ENCODE assay signal across 8 mouse cellular contexts in the genomic region with DNA sequence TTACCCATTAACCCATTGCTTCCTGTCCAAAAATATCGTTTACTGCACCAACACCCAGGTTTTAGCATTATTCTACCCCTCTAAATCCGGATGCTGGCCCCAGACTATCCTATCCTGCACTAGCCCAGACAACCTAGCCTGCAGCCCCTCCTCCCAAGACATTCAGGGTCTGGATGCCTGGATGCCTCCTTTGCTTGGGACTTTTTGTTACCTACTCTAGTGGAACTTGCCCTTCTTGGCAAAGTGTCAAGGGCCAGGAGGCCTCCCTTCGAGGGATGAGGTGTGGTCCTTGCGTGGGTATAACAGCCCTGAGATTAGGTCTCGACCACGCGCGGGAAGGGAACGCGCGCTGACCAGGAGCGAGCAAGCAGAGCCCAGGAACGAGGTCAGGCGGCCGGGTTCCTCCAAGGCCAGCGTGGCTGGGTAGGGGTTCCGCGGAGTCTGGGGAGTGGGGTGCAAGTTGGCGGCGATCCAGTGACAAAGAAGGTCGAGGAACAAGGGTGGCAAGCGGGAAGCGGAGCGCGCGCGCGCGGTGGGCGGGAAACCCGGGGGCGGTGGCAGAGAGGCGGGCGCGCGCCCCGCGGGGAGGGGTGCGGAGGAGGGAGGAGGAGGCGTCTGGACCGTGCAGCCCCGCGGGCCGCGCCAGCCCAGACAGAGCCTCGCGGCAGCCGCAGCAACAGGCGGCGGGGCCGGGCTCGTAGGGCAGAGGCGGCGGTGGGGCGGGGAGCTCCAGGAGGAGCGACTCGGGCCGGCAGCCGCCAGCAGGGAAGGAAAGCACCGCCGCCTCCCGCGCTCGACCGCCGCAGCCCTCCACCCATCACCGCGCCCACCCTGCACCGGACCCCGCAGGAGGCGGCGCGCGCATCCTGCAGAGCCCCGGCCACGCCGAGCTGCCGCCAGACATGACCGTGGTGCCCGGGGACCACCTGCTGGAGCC. TPM values are rescaled to one million over a fixed set of nuclear protein-coding genes. Genes with fewer than 3 reads are reported as not detected.
DNase-seq lines count a peak whose midpoint lies in the region; ATAC-seq and TF ChIP-seq lines count a peak whose summit lies in the region.

A gene (plus strand): TSS at position 649 of the 937 bp plus-strand sequence.

- ATAC-seq in CD4-positive, CD25-positive, alpha-beta regulatory T cell, adult 4 months, result peak; percentile 40
- peak; percentile 95 for ATAC-seq in forebrain, embryonic 13.5 days
- ATAC-seq in lung, embryonic 16.5 days (ENCODE audit: low read depth), result peak; percentile 97

- H3K27me3 ChIP-seq in forebrain, embryonic 13.5 days, result no peaks in the 10 kb centered on the region
- peaks cover 7% of the 10 kb centered on the region for H3K27me3 ChIP-seq in lung, embryonic 16.5 days (ENCODE audit: control insufficient read depth, insufficient read depth, low read depth, low read length)

- peak within 1 kb of the TSS; percentile 92 for H3K9ac ChIP-seq in forebrain, embryonic 13.5 days
- peak within 1 kb of the TSS; percentile 81 for H3K9ac ChIP-seq in lung, embryonic 16.5 days (ENCODE audit: low read length)

- intact Hi-C loops in heart, postnatal 10 days (cut with DNase I), result no loop called here

- peak within 1 kb of the TSS; percentile 89 for H3K27ac ChIP-seq in forebrain, embryonic 13.5 days
- peak within 1 kb of the TSS; percentile 93 for H3K27ac ChIP-seq in layer of hippocampus, adult 2 months
- 0 out of 2 replicates have a peak within 1 kb of the TSS, but pooled peaks have one; percentile 10 for H3K27ac ChIP-seq in lung, embryonic 16.5 days (ENCODE audit: low read length)

- under 1% methylated on average over 22 of the region's 80 CpGs for WGBS in forebrain, embryonic 13.5 days
- 1% methylated on average over 57 of the region's 80 CpGs for WGBS in lung, embryonic 16.5 days

- peak within 1 kb of the TSS; percentile 81 for H3K4me3 ChIP-seq in forebrain, embryonic 13.5 days
- H3K4me3 ChIP-seq in layer of hippocampus, adult 2 months, result peak within 1 kb of the TSS; percentile 64
- peak within 1 kb of the TSS; percentile 70 for H3K4me3 ChIP-seq in lung, embryonic 16.5 days (ENCODE audit: low read length)

- DNase-seq in c-Kit-positive CD71-positive TER-119-negative erythroid progenitor cells, embryonic 14.5 days (ENCODE audit: low read depth), result peak; percentile 15
- peak; percentile 68 to 69 for DNase-seq in heart, postnatal 10 days
- peak; percentile 36 to 69 for DNase-seq in layer of hippocampus, adult 2 months (ENCODE audit: low spot score in 2 of 2)
- DNase-seq in ovary, adult 18-20 months (ENCODE audit: low spot score), result peak; percentile 45
- DNase-seq in thymus, postnatal 0 days (ENCODE audit: low spot score), result peak; percentile 81

- no peak for TF ChIP-seq CTCF in layer of hippocampus, adult 2 months (conservative IDR thresholded peaks at IDR 0.05)

- H3K36me3 ChIP-seq in forebrain, embryonic 13.5 days (ENCODE audit: poor library complexity, severe bottlenecking), result no peaks in the 10 kb centered on the region
- no peaks in the 10 kb centered on the region for H3K36me3 ChIP-seq in lung, embryonic 16.5 days (ENCODE audit: control insufficient read depth, insufficient read depth, low read length)

- peak within 1 kb of the TSS; percentile 68 for H3K4me2 ChIP-seq in forebrain, embryonic 13.5 days
- peak within 1 kb of the TSS; percentile 99 for H3K4me2 ChIP-seq in lung, embryonic 16.5 days (ENCODE audit: low read depth, low read length)

- H3K9me3 ChIP-seq in forebrain, embryonic 13.5 days (replicated peaks), result no peaks in the 10 kb centered on the region
- no peaks in the 10 kb centered on the region for H3K9me3 ChIP-seq in lung, embryonic 16.5 days (ENCODE audit: control insufficient read depth, low read length)

- H3K4me1 ChIP-seq in forebrain, embryonic 13.5 days, result peaks cover 61% of the 10 kb centered on the region
- peaks cover 10% of the 10 kb centered on the region for H3K4me1 ChIP-seq in lung, embryonic 16.5 days (replicated peaks; ENCODE audit: control insufficient read depth, insufficient read depth, low read length)

RNA-seq across cellular contexts. Expression of the gene that starts here (rescaled TPM):
- polyA plus RNA-seq in CD4-positive, CD25-positive, alpha-beta regulatory T cell, adult 4 months (2017; shearing (Covaris generic)), result 10 to 100 TPM in 1 of 2 experiments, 1 to 10 TPM in 1; 9.8 to 15.2 TPM
- polyA plus RNA-seq in forebrain, embryonic 13.5 days (2015; fragmentation: Nextera tagmentation; extraction: Ambion mirVana), result 12.9 and 13.4 TPM in 2 replicates
- under 1 TPM; 0.36 to 0.45 TPM for total RNA-seq in heart, postnatal 10 days (2021)
- total RNA-seq in layer of hippocampus, adult 2 months (2021), result 10 to 100 TPM; 21.1 to 21.4 TPM
- polyA plus RNA-seq in lung, embryonic 16.5 days (2015; fragmentation: Nextera tagmentation; extraction: Ambion mirVana), result 1.7 and 1.9 TPM in 2 replicates
- polyA plus RNA-seq in thymus, postnatal 0 days (2015; fragmentation: Nextera tagmentation; extraction: Ambion mirVana), result 29.2 and 35.2 TPM in 2 replicates

Comparison
In these comparisons a context has a peak if more than half of its experiments do, and no peak if none do; other contexts are left out.
1. Peak in every context shown above with its lines: DNase-seq, ATAC-seq, H3K4me3 ChIP-seq and H3K27ac ChIP-seq.
2. RNA of the gene that starts here (total RNA-seq): 21.1 to 21.4 TPM in layer of hippocampus, adult 2 months; 0.36 to 0.45 TPM in heart, postnatal 10 days; every median in the first group is over 10 times any median in the second.
3. Peak in DNase-seq in heart, postnatal 10 days; RNA of the gene not detected or under 1 TPM.
4. ATAC-seq: peak in every context shown above with its lines; median percentile 97 in lung, embryonic 16.5 days; 95 in forebrain, embryonic 13.5 days; 40 in CD4-positive, CD25-positive, alpha-beta regulatory T cell, adult 4 months.
5. DNase-seq: peak in every context shown above with its lines; median percentile 81 in thymus, postnatal 0 days; 68 in heart, postnatal 10 days; 52 in layer of hippocampus, adult 2 months; 45 in ovary, adult 18-20 months; 15 in c-Kit-positive CD71-positive TER-119-negative erythroid progenitor cells, embryonic 14.5 days.
6. H3K27ac ChIP-seq: peak in every context shown above with its lines; median percentile 93 in layer of hippocampus, adult 2 months; 89 in forebrain, embryonic 13.5 days; 10 in lung, embryonic 16.5 days.